Mouse (Mus musculus) common myeloid progenitor, adult 5-6 weeks (primary cell): ENCODE measurements around the gene Lipf. TPM values are rescaled to one million over a fixed set of nuclear protein-coding genes. Genes with fewer than 3 reads are reported as not detected.
A peak's percentile ranks its signal among the peaks of the same experiment; 100 is the strongest.

Experiments used
- ATAC-seq: replicated peaks from 2 replicates; pipeline ENCODE4 v1.8.0; 2016; ENCODE audit warnings: low read depth, mild to moderate bottlenecking, moderate TSS enrichment, inconsistent platforms; ENCODE audit not compliant: poor library complexity, severe bottlenecking
- total RNA-seq: library from RNA; stranded (forward); fragments of 200-1000, 187-1606 nt; gene quantifications from 2 replicates; pipeline ENCODE4 v1.2.3, GENCODE M21; 2017

Gene Lipf
- not detected in 2 replicates for total RNA-seq

DNA sequence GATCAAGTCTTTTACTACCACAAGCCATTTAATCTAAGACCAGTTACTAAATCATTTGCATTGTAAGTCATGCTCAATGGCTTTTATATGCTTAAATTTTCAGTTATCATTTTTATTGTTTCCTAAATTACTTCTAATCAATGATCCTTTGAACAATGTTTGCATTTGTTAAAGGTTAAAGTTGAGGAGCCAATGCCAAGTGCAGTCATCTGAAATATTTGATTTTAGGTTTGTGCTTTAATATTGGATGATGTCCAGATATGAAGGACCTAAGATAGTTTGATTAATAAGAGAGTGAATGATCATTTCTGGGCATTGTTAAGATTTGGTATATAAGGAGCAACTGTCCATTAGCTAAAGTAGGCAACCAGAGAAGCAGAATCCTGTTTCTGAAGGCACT lies at the start of gene Lipf:
Lipf (plus strand) TSS at position 301 of the 400 bp plus-strand sequence.
- ATAC-seq, result no peak

DNA sequence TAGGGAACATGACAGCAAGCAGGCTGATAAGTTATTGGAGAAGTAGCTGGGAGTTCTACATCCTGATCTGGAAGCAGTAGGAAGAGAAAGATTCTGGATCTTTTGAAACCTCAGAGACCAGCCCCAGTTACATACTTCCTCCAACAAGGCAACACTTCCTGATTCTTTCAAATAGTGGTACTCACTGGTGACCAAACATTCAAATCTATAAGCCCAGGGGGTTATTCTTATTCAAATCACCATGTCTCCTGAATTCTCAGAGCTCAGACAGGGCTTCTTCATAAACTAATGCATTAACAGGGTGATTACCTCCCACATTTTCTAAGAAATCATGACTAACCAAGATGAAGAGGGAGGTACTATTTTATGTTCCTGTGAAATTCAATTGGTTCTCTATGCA lies 36.9 kb upstream of the Lipf start:
- ATAC-seq, result no peak

DNA sequence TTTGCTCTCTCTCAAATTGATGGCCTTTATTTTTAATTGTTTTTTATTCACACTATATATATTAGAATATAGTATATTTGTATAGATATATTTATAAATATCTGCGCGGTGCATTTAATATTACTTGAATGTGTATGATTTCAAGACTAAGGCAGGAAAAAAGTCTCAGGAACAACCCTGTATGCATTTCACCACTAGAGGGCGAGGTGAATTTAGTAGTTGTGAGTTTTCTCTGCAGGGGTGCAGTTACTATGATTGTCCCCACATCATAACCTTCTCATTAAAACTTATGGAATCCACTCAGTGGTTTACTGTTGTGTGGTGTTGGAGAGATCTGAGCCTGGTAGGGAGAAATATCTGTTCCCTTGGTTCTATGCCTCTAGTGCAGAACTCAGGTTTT lies 18.0 kb downstream of the Lipf start:
- 0 out of 2 replicates have a peak, but pooled peaks have one; percentile 54 for ATAC-seq

DNA sequence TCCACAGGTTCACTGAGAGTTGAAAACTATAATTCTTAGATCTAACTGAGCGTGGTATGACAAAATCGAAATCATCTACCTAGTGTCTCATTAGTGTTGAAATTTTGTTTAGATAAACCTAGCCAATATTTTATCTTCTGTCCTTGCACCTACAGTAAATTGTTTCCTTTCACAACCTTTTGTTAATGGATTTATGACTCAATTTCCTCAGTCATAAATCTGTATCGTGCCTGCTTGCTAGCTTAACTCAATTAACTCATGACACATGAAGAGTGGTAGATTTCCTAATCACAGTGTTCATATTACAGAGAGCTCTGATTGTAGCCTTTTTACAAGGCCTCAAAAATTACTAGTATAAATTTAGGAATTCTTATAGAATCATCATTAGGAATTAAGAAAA lies 22.1 kb downstream of the Lipf start:
- ATAC-seq, result no peak

DNA sequence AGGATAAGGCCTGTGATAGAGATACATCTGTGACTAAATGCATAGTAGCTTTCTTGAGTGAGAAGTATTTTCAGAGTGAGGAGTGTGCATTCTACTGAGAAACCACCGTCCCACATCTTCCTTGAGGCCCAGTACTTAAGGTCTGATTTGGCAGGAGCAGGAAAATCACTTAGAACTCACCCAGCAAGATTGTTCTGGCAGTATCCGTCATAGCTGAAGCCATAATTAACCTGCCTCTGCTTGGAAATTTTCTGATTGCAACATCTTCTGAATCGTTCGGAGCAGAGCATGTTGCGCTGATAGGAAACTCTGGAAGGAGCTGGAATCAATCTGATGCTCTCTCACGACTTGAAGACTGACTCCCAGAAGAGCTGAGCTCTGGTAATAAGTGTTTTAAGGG lies 47.0 kb downstream of the Lipf start, which contains the start of gene Lipk:
Lipk (plus strand) TSS at position 289 of the 400 bp plus-strand sequence.
- no peak for ATAC-seq

DNA sequence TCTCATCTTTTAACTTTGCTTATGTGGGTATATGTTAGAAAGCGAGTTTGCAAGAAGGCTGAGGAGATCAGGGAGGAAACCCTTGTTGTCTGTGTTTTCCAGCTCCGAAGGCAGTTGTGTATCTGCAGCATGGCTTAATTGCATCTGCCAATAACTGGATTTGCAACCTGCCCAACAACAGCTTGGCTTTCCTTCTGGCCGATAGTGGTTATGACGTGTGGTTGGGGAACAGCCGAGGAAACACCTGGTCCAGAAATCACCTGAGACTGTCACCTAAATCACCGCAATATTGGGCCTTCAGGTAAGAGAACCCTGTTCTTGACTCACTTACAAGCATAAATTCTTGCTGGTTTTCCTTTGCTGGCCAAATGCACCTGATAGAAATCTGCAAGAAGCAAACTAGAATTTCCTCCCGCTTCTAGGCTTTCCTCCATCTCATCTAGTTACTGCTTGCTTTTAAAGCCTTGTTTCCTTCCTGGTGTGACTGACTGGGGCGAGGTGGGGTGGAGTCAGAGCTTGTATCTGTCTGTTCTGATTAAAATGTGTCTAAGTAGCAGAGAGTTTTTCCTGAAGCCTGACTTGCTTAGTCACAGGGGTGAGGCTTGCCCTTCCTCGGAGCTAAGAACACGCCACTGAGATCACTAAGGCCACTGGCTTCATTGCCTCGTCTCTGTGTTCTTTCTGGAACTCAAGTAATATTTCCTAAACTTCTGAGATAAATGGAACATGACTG lies 60.6 kb downstream of the Lipf start:
- peak; percentile 72 for ATAC-seq

DNA sequence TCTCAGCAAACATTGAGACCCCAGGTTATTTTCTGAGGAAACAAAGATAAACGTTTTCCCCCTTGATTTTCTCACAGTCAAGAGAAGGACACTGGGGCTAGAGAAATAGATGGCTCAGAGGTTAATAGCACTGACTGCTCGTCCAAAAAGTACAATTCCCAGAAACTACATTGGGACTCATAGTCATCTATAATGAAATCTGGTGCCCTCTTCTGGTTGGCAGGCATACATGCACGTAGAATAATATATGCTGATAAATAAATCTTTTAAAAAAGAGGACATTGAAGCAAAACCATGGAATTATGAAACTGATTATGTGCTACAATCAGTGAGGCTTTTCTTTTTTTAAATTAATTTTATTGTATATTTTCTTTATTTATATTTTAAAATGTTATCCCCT lies 61.8 kb downstream of the Lipf start:
- ATAC-seq, result 0 out of 2 replicates have a peak, but pooled peaks have one; percentile 52

Other genes starting within 250 kb of the Lipf start
- not detected in 2 replicates for gene Lipo2, start 209.8 kb upstream of the Lipf start, total RNA-seq
- gene Lipo3, start 199.2 kb upstream of the Lipf start, total RNA-seq, result 9.6 and 15.2 TPM in 2 replicates
- gene Lipo1, start 173.7 kb upstream of the Lipf start, total RNA-seq, result not detected in 2 replicates
- not detected in 2 replicates for gene Lipk, start 47.1 kb downstream of the Lipf start, total RNA-seq
- not detected in 2 replicates for gene Lipn, start 106.2 kb downstream of the Lipf start, total RNA-seq
- gene Lipm, start 139.7 kb downstream of the Lipf start, total RNA-seq, result not detected in 2 replicates
- gene Ankrd22, start 204.9 kb downstream of the Lipf start, total RNA-seq, result 0.32 TPM in 1 of 2 replicates, not detected in the other
- 8.0 and 12.1 TPM in 2 replicates for gene Stambpl1, start 231.0 kb downstream of the Lipf start, total RNA-seq